Comparison of ENCODE assay signal across 9 mouse cellular contexts in genomic region chr16:33797860-33798259, GRCm38 (mm10). TPM values are rescaled to one million over a fixed set of nuclear protein-coding genes. Genes with fewer than 3 reads are reported as not detected.
DNase-seq lines count a peak whose midpoint lies in the region; ATAC-seq and TF ChIP-seq lines count a peak whose summit lies in the region.
"Had no signal": no experiment of that assay in that cellular context is flagged by ENCODE, and none has a peak within 500 bp of the region (broad histone marks: within the 10 kb centered on the region; RNA-seq: fewer than 3 reads in every experiment).

No protein-coding gene starts in this region.

- no peaks in the 10 kb centered on the region for H3K27me3 ChIP-seq in intestine, embryonic 16.5 days (replicated peaks; ENCODE audit: control insufficient read depth, insufficient read depth, low read length)
- H3K27me3 ChIP-seq in intestine, embryonic 15.5 days (replicated peaks) = no peaks in the 10 kb centered on the region
- no peaks in the 10 kb centered on the region for H3K27me3 ChIP-seq in ES-Bruce4 (ENCODE audit: control insufficient read depth, insufficient read depth, low read length, poor library complexity, severe bottlenecking)

- TF ChIP-seq POLR2A in ES-Bruce4 (IDR thresholded peaks at IDR 0.05; ENCODE audit: insufficient read depth, low read length) = no peak

- no peak overlapping the region for H3K27ac ChIP-seq in intestine, embryonic 16.5 days (ENCODE audit: low read length)
- H3K27ac ChIP-seq in intestine, embryonic 15.5 days = no peak overlapping the region
- no peak overlapping the region for H3K27ac ChIP-seq in ES-Bruce4 (ENCODE audit: insufficient read depth, low read length)

- peak; percentile 28 for TF ChIP-seq CTCF in ES-Bruce4 (IDR thresholded peaks at IDR 0.05; ENCODE audit: low read depth, low read length)

- H3K4me2 ChIP-seq in intestine, embryonic 16.5 days (ENCODE audit: low read depth, low read length) = peak overlapping the region; percentile 34; the same call in 1 of the 2 replicates
- H3K4me2 ChIP-seq in intestine, embryonic 15.5 days (replicated peaks) = no peak overlapping the region; the same call in 1 of the 2 replicates

- TF ChIP-seq EP300 in ES-Bruce4 (IDR thresholded peaks at IDR 0.05; ENCODE audit: insufficient read depth, low read depth, low read length) = no peak

- no peaks in the 10 kb centered on the region for H3K4me1 ChIP-seq in intestine, embryonic 16.5 days (ENCODE audit: control insufficient read depth, insufficient read depth, low read length)
- H3K4me1 ChIP-seq in intestine, embryonic 15.5 days (replicated peaks) = 0 out of 2 replicates have a peak, but pooled peaks cover 3% of the 10 kb centered on the region
- peaks cover 2% of the 10 kb centered on the region for H3K4me1 ChIP-seq in ES-Bruce4 (ENCODE audit: control insufficient read depth, insufficient read depth, low read length)

- H3K4me3 ChIP-seq in intestine, embryonic 16.5 days (ENCODE audit: low read length) = peak overlapping the region; percentile 27; the same call in 1 of the 2 replicates
- no peak overlapping the region for H3K4me3 ChIP-seq in intestine, embryonic 15.5 days (replicated peaks)
- H3K4me3 ChIP-seq in ES-Bruce4 (ENCODE audit: low read depth, low read length) = no peak overlapping the region
- H3K4me3 ChIP-seq: erythroblast, embryonic 14.5 days had no signal

- no peaks in the 10 kb centered on the region for H3K36me3 ChIP-seq in intestine, embryonic 16.5 days (ENCODE audit: control insufficient read depth, insufficient read depth, low read length)
- no peaks in the 10 kb centered on the region for H3K36me3 ChIP-seq in intestine, embryonic 15.5 days
- no peaks in the 10 kb centered on the region for H3K36me3 ChIP-seq in ES-Bruce4 (ENCODE audit: control insufficient read depth, insufficient read depth, low read length, poor library complexity, severe bottlenecking)

- no peaks in the 10 kb centered on the region for H3K9me3 ChIP-seq in intestine, embryonic 16.5 days (ENCODE audit: control insufficient read depth, low read length)
- no peaks in the 10 kb centered on the region for H3K9me3 ChIP-seq in intestine, embryonic 15.5 days
- no peaks in the 10 kb centered on the region for H3K9me3 ChIP-seq in ES-Bruce4 (replicated peaks; ENCODE audit: control insufficient read depth, insufficient read depth, low read length, poor library complexity, severe bottlenecking)

- DNase-seq in brain, adult 2 months (ENCODE audit: low read depth, low spot score) = peak; percentile 73
- peak; percentile 60 to 72 for DNase-seq in layer of hippocampus, postnatal 10 days (ENCODE audit: low spot score in 2 of 2)
- DNase-seq in mesoderm, embryonic 11.5 days (ENCODE audit: low read depth, low spot score) = peak; percentile 76
- peak; percentile 28 to 70 for DNase-seq in urinary bladder, postnatal 4 days (ENCODE audit: low spot score in 2 of 2)

- no peak for ATAC-seq in intestine, embryonic 16.5 days
- ATAC-seq in intestine, embryonic 15.5 days = no peak
- peak; percentile 50; the same call in 1 of the 2 replicates for ATAC-seq in frontal cortex, adult (ENCODE audit: low TSS enrichment)

- 47% methylated on average over 5 of the region's 5 CpGs for WGBS in intestine, embryonic 16.5 days
- WGBS in intestine, embryonic 15.5 days = 51% methylated on average over 5 of the region's 5 CpGs

- H3K9ac ChIP-seq in intestine, embryonic 16.5 days (ENCODE audit: low read depth, low read length) = 0 out of 2 replicates have a peak overlapping the region, but pooled peaks have one; percentile 22
- H3K9ac ChIP-seq in intestine, embryonic 15.5 days = no peak overlapping the region
- no peak overlapping the region for H3K9ac ChIP-seq in ES-Bruce4 (ENCODE audit: low read depth, poor library complexity, severe bottlenecking)

RNA-seq across cellular contexts. Expression of gene Muc13, which starts 4.0 kb away (rescaled TPM):
- polyA plus RNA-seq in intestine, embryonic 16.5 days (2015; fragmentation: Nextera tagmentation; extraction: Ambion mirVana) = 358 and 407 TPM in 2 replicates
- polyA plus RNA-seq in intestine, embryonic 15.5 days (2015; fragmentation: Nextera tagmentation; extraction: Ambion mirVana) = 209 and 261 TPM in 2 replicates
- polyA plus RNA-seq in ES-Bruce4 (2011; ENCODE audit: insufficient read depth, insufficient read length, low read depth, missing spikeins) = not detected in 2 replicates
- under 1 TPM in 1 of 2 experiments, not detected in 1; 0.11 TPM for total RNA-seq in layer of hippocampus, postnatal 10 days (2021)
- polyA plus RNA-seq: erythroblast, embryonic 14.5 days had no signal

RNA-seq across cellular contexts. Expression of gene Itgb5, which starts 31.6 kb away (rescaled TPM):
- 6.6 and 9.3 TPM in 2 replicates for polyA plus RNA-seq in intestine, embryonic 16.5 days (2015; fragmentation: Nextera tagmentation; extraction: Ambion mirVana)
- polyA plus RNA-seq in intestine, embryonic 15.5 days (2015; fragmentation: Nextera tagmentation; extraction: Ambion mirVana) = 35.8 and 36.1 TPM in 2 replicates
- 59.7 and 64.5 TPM in 2 replicates for polyA plus RNA-seq in ES-Bruce4 (2011; ENCODE audit: insufficient read depth, insufficient read length, low read depth, missing spikeins)
- total RNA-seq in layer of hippocampus, postnatal 10 days (2021) = 10 to 100 TPM; 33.7 to 37.6 TPM

Comparison
In these comparisons a context has a peak if more than half of its experiments do, and no peak if none do; other contexts are left out.
1. RNA of gene Muc13, which starts 4.0 kb away (polyA plus RNA-seq): 358 to 407 TPM in intestine, embryonic 16.5 days and 209 to 261 TPM in intestine, embryonic 15.5 days; not detected in ES-Bruce4; every median in the first group is over 100 times any median in the second.
2. Peak in every context shown above with its lines, with median percentiles within 50 percentile points of each other: DNase-seq.